Mouse (Mus musculus) bone marrow macrophage, adult 2 months (primary cell): ENCODE measurements around the gene Cnnm1. TPM values are rescaled to one million over a fixed set of nuclear protein-coding genes. Genes with fewer than 3 reads are reported as not detected.

Source experiments
- H3K27ac ChIP-seq: 2 replicates; pipeline ENCODE4 v1.5.1; 2012; ENCODE audit warnings: low read depth, low read length; ENCODE audit not compliant: insufficient read depth
- H3K4me1 ChIP-seq: 2 replicates; pipeline ENCODE4 v1.6.1; 2012; ENCODE audit warnings: low read length; ENCODE audit not compliant: control insufficient read depth, insufficient read depth
- H3K4me3 ChIP-seq: 2 replicates; pipeline ENCODE4 v1.5.1; 2012; ENCODE audit warnings: mild to moderate bottlenecking, low read length, moderate library complexity; ENCODE audit not compliant: insufficient read depth
- CTCF ChIP-seq: IDR thresholded peaks from 2 replicates; pipeline ENCODE4 v1.5.1; 2012; ENCODE audit warnings: low read depth, mild to moderate bottlenecking, low read length, moderate library complexity
- POLR2A ChIP-seq: IDR thresholded peaks from 2 replicates; pipeline ENCODE4 v1.6.1; 2012; ENCODE audit warnings: mild to moderate bottlenecking, low read depth, low read length, borderline replicate concordance
- polyA plus RNA-seq: library from polyadenylated mRNA; stranded (reverse); fragments of >200 nt; gene quantifications from 2 replicates; pipeline ENCODE4 v1.2.4, GENCODE M21; 2012; ENCODE audit not compliant: missing spikeins, insufficient read depth, insufficient read length

The Cnnm1 gene
- polyA plus RNA-seq, 1 experiment = not detected

- no peak for TF ChIP-seq POLR2A
- H3K4me3 ChIP-seq = no peak overlapping the region
- H3K27ac ChIP-seq = no peak overlapping the region
- peaks cover 28% of the 10 kb centered on the region for H3K4me1 ChIP-seq
Observed at GRCm38 (mm10) chr19:43519226-43519625, 79.0 kb downstream of the Cnnm1 start.

GRCm38 (mm10) chr19:43520402-43520801 lies 80.2 kb downstream of the Cnnm1 start:
- Histone ChIP-seq H3K4me3 (peak overlapping the region; percentile 40), H3K4me1 (peaks cover 31% of the 10 kb centered on the region)

GRCm38 (mm10) chr19:43521362-43521761 lies 81.1 kb downstream of the Cnnm1 start:
- peak overlapping the region; percentile 44 for H3K4me3 ChIP-seq
- peaks cover 30% of the 10 kb centered on the region for H3K4me1 ChIP-seq
- TF ChIP-seq CTCF = no peak
- no peak for TF ChIP-seq POLR2A
- H3K27ac ChIP-seq = 0 out of 2 replicates have a peak overlapping the region, but pooled peaks have one; percentile 21

More at GRCm38 (mm10) chr19:43520402-43520801, 80.2 kb downstream of the Cnnm1 start:
- TF ChIP-seq CTCF (no peak), POLR2A (no peak)
- peak overlapping the region; percentile 75 for H3K27ac ChIP-seq

- peak overlapping the region; percentile 10; the same call in 1 of the 2 replicates for H3K27ac ChIP-seq
- H3K4me3 ChIP-seq = peak overlapping the region; percentile 27
- peaks cover 27% of the 10 kb centered on the region for H3K4me1 ChIP-seq
- TF ChIP-seq POLR2A (no peak), CTCF (no peak)
Observed at GRCm38 (mm10) chr19:43521996-43522395, 81.8 kb downstream of the Cnnm1 start.

GRCm38 (mm10) chr19:43523551-43523950 lies 83.3 kb downstream of the Cnnm1 start:
- peak overlapping the region; percentile 77 for H3K27ac ChIP-seq
- TF ChIP-seq CTCF (no peak), POLR2A (no peak)
- H3K4me3 ChIP-seq = peak overlapping the region; percentile 83
- H3K4me1 ChIP-seq = peaks cover 22% of the 10 kb centered on the region

GRCm38 (mm10) chr19:43524187-43525103 lies 84.2 kb downstream of the Cnnm1 start, which contains the start of gene Got1:
Gene Got1 (minus strand): TSS chr19:43524605.
- Histone ChIP-seq H3K27ac (peak within 1 kb of the TSS; percentile 77), H3K4me3 (peak within 1 kb of the TSS; percentile 83), H3K4me1 (peaks cover 19% of the 10 kb centered on the region)
- TF ChIP-seq CTCF (no peak), POLR2A (peak; percentile 55; the same call in 1 of the 2 replicates)

GRCm38 (mm10) chr19:43525104-43525482 lies 84.9 kb downstream of the Cnnm1 start:
- TF ChIP-seq CTCF (no peak), POLR2A (no peak)

GRCm38 (mm10) chr19:43525566-43525965 lies 85.3 kb downstream of the Cnnm1 start:
- Histone ChIP-seq H3K4me1 (peaks cover 13% of the 10 kb centered on the region), H3K27ac (no peak overlapping the region), H3K4me3 (no peak overlapping the region)
- TF ChIP-seq CTCF = no peak
- no peak for TF ChIP-seq POLR2A

More at GRCm38 (mm10) chr19:43525104-43525482, 84.9 kb downstream of the Cnnm1 start:
- Histone ChIP-seq H3K4me3 (peak overlapping the region; percentile 66), H3K4me1 (peaks cover 13% of the 10 kb centered on the region), H3K27ac (peak overlapping the region; percentile 45)

- Histone ChIP-seq H3K4me1 (peaks cover 11% of the 10 kb centered on the region), H3K27ac (no peak overlapping the region), H3K4me3 (no peak overlapping the region)
- TF ChIP-seq POLR2A (no peak), CTCF (no peak)
Observed at GRCm38 (mm10) chr19:43526025-43526424, 85.8 kb downstream of the Cnnm1 start.

GRCm38 (mm10) chr19:43527131-43527530 lies 86.9 kb downstream of the Cnnm1 start:
- Histone ChIP-seq H3K4me3 (no peak overlapping the region), H3K27ac (no peak overlapping the region), H3K4me1 (peaks cover 5% of the 10 kb centered on the region)
- TF ChIP-seq POLR2A = no peak
- TF ChIP-seq CTCF = no peak
